Mouse (Mus musculus) bone marrow macrophage, adult 2 months (primary cell): Measurements from ENCODE around the gene Wdr61.

Experiments
- CTCF ChIP-seq: IDR thresholded peaks from 2 replicates; pipeline ENCODE4 v1.5.1; 2012; ENCODE audit warnings: low read depth, mild to moderate bottlenecking, low read length, moderate library complexity
- POLR2A ChIP-seq: IDR thresholded peaks from 2 replicates; pipeline ENCODE4 v1.6.1; 2012; ENCODE audit warnings: mild to moderate bottlenecking, low read depth, low read length, borderline replicate concordance

- TF ChIP-seq CTCF (no peak), POLR2A (no peak)
Observed at GRCm38 (mm10) chr9:54687246-54688236, 46.8 kb downstream of the Wdr61 start.
